Mouse (Mus musculus) gastrocnemius, adult 18-20 months (tissue): Measurements from ENCODE around the gene Slc2a8. TPM values are rescaled to one million over a fixed set of nuclear protein-coding genes. Genes with fewer than 3 reads are reported as not detected.
A peak's percentile ranks its signal among the peaks of the same experiment; 100 is the strongest.
"Not testable (repeated sequence)": the region's sequence is repeated elsewhere in the genome, so short reads cannot be mapped to it uniquely, and the experiment has no call there.

Source experiments
- DNase-seq: peaks from one replicate; pipeline ENCODE4 v3.0.0; 2021; ENCODE audit warnings: low spot score
- long read RNA-seq, 2 experiments: library from polyadenylated mRNA; stranded (forward); transcript quantifications; one replicate each; pipeline ENCODE4 v2.0.0; 2021
- total RNA-seq, 2 experiments: library from RNA; stranded (reverse); gene quantifications; 2 replicates each; pipeline ENCODE4 v1.2.3; 2021

The Slc2a8 gene
- total RNA-seq: 10 to 100 TPM; 11.4 to 13.1 TPM
- long read RNA-seq, experiment 1, transcript Slc2a8-201 (10 exons, 2,108 nt): major isoform, 14 of 29 reads
- long read RNA-seq, experiment 1, partial matches to known transcripts: 2 of 29 reads
- long read RNA-seq, experiment 1, other reads (novel, unspliced or antisense): 13 of 29 reads
- long read RNA-seq, experiment 2, transcript Slc2a8-201 (10 exons, 2,108 nt): major isoform, 17 of 26 reads
- long read RNA-seq, experiment 2, partial matches to known transcripts: 1 of 26 reads
- long read RNA-seq, experiment 2, other reads (novel, unspliced or antisense): 8 of 26 reads

- peak; percentile 93 for DNase-seq
These were observed at the start of gene Slc2a8 for GRCm38 (mm10) chr2:32981725-32982271. Gene Slc2a8 (minus strand): TSS chr2:32982083.

DNA sequence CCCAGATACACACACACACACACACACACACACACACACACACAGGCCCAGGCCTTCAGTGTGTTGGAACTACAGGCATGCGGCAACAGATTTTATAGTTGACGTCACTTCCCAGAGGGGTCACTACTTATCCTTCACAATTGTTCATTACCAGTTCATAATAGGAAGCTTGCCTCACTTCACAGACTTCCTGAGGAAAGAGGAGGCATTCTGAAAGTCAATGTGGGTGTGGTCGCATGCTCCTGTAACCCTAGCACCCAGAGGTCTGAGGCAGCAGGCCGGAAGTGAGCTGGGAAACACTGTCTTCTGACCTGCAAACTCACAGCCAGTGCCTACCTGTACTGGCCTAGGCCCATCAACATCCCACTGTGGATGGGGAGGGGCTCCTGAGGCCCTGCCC, 43.2 kb upstream of the Slc2a8 start:
- no peak for DNase-seq

GRCm38 (mm10) chr2:33024564-33024963, 42.7 kb upstream of the Slc2a8 start:
- no peak for DNase-seq

DNA sequence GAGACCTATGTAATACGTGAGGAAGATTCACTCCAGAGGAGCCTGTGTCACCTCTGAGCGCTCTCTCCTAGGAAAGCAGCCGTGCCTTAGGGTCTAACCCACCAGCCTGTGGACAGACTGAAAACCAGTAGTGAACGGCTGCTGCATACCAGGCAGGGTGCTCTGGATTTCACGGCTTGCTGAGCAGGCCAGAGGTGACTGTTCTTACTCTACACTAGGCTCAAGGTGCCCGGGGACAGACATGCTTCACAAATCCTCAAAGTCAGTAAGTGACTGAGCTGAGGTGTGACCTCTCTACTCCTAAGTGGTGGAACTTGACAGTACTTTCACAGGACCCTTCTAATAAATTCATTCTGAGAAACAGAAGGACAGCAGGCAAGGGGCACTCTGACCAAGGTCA, 41.0 kb upstream of the Slc2a8 start:
- DNase-seq: no peak

DNA sequence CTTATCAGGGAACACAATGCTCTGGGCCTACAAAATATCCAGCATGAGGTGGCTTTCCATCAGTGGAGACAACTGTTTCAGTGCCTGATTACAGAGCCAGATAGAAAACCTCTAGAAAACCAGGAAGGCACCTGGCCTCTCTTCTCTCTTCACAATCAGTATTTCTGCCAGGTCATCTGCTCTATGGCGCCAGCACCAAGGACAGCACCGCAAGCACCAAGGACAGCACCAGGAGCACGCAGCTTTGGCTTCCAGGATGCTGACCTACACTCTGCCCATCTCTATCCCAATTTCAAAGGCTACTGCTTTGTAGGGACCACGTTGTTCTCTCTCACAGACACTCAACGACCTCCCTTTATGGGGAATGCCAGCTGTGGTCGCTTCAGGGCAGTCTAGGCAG, 36.1 kb upstream of the Slc2a8 start:
- DNase-seq: peak; percentile 24

DNA sequence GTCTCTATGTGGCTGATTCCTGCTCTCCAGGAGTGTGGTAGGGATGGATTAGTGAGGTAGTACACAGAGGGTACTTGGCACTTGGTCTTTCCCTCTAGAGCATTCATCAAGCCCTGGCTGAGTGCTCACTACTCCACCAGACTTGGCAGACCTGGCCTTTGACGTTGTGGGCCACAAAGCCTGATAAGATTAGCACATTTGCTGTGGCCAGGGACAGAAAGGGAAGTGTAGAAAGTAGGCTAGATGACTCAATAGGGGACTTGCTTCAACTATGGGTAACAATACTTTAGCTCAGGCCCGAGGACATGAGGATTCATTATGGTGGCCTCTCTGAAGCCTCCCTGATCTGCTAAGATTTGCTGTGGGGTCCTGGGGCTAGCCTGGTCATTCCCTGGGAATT, 35.3 kb upstream of the Slc2a8 start:
- no peak for DNase-seq

DNA sequence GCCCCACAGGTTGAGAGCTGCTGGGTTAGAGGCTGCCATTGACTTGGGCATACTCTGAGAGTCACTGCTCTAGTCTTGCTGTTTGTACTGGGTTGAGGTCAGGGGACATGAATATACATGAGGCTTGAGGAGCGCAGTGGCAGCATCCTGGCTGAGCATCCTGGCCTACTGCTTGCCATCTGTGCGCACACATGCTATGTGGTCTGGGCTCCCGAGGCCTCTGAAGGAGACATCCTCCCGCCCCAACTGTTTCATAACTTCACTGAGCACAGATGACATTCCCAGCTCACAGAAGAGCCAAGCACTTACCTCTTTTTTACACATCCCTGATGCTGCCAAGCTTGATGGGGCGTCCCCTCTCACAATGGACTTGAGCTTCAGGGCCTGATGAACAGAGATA, 33.0 kb upstream of the Slc2a8 start:
- no peak for DNase-seq

- DNase-seq: not testable (repeated sequence)
These were observed 27.2 kb upstream of the Slc2a8 start for GRCm38 (mm10) chr2:33009055-33009454.

DNA sequence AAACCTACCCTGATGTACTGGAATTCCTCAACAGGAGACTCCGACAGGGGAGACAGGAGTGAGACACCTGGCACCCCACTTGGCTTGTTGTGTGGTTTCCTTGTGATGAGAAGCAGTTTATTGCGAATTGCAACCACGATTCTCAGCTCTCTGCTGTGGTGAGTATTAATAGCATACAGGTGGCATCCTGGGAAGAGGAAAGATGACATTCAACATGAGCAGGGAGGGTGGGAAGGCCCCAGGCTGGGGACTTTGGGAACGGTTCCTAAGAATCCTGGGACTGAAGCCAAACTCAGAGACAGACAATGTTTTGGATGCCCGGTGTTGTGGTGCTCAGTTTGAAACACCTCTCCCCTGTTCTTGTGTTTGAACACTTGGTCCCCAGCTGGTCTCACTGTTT, 23.2 kb upstream of the Slc2a8 start:
- no peak for DNase-seq

GRCm38 (mm10) chr2:33002144-33002543, 20.3 kb upstream of the Slc2a8 start:
- DNase-seq: no peak

GRCm38 (mm10) chr2:32999752-33000151, 17.9 kb upstream of the Slc2a8 start:
- no peak for DNase-seq

GRCm38 (mm10) chr2:32997792-32998191, 15.9 kb upstream of the Slc2a8 start:
- no peak for DNase-seq

GRCm38 (mm10) chr2:32997081-32997480, 15.2 kb upstream of the Slc2a8 start:
- no peak for DNase-seq

- no peak for DNase-seq
These were observed 10.2 kb upstream of the Slc2a8 start for GRCm38 (mm10) chr2:32992130-32992529.

DNA sequence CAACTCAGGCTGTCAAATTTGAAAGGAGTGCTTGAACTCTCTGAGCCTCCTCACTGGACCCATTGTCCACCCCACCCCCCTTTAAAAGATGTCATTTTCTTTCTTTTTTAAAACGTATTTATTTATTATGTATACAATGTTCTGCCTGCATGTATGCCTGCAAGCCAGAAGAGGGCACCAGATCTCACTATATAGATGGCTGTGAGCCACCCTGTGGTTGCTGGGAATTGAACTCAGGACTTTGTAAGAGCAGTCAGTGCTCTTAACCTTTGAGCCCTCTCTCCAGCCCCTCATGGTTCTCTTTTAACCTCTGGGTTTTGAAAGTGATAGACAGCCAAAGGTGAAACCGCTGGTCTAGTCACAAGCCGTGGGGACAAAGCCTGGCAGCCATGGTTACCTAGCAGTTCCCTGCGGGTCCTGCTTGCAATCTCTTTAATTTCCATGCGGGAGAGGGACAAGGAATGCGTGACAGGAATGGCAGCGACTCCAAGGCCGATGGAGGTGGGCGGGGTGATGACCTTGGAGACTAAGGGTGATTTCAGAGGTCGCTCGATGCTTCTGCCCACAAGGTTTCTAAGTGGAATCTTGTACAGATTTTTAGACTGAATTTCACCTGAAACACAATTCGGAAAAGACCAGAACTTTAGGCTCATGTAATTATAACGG, 8.4 kb upstream of the Slc2a8 start:
- no peak for DNase-seq

- no peak for DNase-seq
These were observed 7.5 kb upstream of the Slc2a8 start for GRCm38 (mm10) chr2:32989376-32989775.

DNA sequence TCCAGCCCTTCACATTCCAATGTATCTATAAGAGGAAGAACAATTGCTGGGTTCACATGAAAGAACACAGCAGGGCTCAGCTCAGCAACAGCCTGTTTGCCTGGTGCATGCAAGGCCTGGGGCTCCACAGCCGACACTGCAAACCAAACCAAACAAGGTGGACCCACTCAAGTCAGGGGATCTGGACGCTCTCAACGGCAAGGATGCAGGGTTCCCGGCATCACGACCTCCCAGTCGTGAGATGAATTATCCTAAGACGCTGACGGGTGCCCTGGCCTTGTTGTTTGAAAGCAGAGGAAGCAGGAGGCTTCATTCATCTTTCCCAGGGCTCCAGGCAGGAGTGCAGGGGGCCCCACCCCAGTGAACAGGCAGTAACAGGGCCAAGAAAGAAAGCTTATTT, 4.0 kb upstream of the Slc2a8 start:
- no peak for DNase-seq

- DNase-seq: no peak
These were observed 1.7 kb upstream of the Slc2a8 start for GRCm38 (mm10) chr2:32983617-32984016.

DNA sequence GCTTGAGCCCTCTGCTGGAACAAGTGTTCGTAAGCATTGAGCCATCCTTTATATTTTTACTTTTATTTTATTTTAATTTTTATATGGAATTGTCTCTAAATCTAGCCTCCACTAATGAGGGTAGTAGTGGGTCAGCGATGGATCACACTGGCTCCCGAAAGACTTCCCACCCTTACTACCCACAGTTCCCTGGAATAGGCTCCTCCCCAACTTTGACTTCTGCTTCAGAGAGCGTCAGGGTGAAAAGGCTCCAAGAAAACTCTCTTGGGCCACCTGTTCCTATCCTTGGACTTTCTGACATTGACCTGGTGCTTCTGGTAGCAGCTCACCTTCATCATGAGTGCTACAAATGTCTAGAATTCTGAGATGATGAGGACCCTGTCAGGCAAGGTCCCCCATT, 817 bp upstream of the Slc2a8 start:
- DNase-seq: no peak

DNA sequence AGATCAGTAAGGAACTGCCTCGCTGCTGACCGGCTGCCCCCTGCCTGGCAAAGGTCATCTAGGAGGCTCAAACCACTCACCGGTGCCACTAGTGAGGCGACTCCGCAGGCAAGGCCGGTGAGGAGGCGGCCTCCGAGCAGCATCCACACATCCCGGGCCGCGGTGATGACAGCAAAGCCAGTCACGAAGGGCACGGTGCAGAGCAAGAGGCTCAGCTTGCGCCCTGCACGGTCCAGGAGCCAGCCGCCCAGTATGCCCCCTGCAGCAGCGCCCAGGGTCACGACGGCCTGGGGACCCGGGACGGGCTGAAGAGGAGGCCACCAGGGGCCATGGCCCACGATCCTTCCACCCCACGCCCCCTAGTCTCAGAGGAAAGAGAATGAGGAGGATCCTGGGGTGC, 602 bp downstream of the Slc2a8 start:
- DNase-seq: no peak

DNA sequence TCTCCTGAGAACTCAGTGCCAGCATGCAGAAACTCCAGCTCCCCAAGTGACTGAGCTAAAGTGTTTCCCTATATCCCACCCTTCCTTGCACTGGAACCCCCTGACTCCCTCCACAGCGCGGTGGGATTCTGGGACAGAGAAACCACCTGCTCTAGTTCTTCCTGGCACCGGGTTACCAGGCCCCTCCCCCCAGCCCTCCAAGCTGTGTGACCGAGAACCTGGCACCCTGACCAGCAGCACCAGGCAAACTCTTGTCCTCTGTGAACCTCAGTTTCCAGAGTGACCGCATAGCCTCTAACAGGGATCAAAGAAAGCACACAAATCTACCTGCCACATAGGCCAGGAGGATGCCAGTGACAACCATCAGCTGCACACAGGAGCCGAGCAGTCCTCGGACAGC, 2.2 kb downstream of the Slc2a8 start:
- DNase-seq: no peak

GRCm38 (mm10) chr2:32978675-32979074, 3.2 kb downstream of the Slc2a8 start:
- no peak for DNase-seq

GRCm38 (mm10) chr2:32977114-32977513, 4.8 kb downstream of the Slc2a8 start:
- DNase-seq: no peak
